Mouse (Mus musculus) limb, embryonic 14.5 days (tissue): ENCODE data around the gene Poglut1. TPM values are rescaled to one million over a fixed set of nuclear protein-coding genes. Genes with fewer than 3 reads are reported as not detected.
A peak's percentile ranks its signal among the peaks of the same experiment; 100 is the strongest.

Experiments
- ATAC-seq: fragments of 200-750 bp; cut with Nextera tagmentation; 2 replicates; pipeline ENCODE4 v1.8.0; 2017; ENCODE audit warnings: low read depth, moderate number of reproducible peaks, moderate TSS enrichment; ENCODE audit not compliant: low FRiP score
- DNase-seq: peaks from one replicate; pipeline ENCODE4 v3.0.0-alpha.2; 2015; ENCODE audit warnings: low spot score
- H3K27ac ChIP-seq: fragments of 300-500 bp; sonication (generic); replicated peaks from 2 replicates; pipeline ENCODE4 v1.5.1; 2014; ENCODE audit warnings: low read depth, mild to moderate bottlenecking, low read length, moderate library complexity, mixed read lengths
- H3K27me3 ChIP-seq: fragments of 300-500 bp; sonication (generic); 2 replicates; pipeline ENCODE4 v1.6.1; 2014; ENCODE audit warnings: low read length, mixed read lengths; ENCODE audit not compliant: control insufficient read depth, insufficient read depth
- H3K36me3 ChIP-seq: fragments of 300-500 bp; sonication (generic); 2 replicates; pipeline ENCODE4 v1.6.1; 2014; ENCODE audit warnings: mild to moderate bottlenecking, low read length, moderate library complexity, mixed read lengths; ENCODE audit not compliant: control insufficient read depth, insufficient read depth
- H3K4me1 ChIP-seq: fragments of 300-500 bp; sonication (generic); 2 replicates; pipeline ENCODE4 v1.6.1; 2014; ENCODE audit warnings: antibody characterized with exemption, low read length, mixed read lengths; ENCODE audit not compliant: control insufficient read depth, insufficient read depth
- H3K4me2 ChIP-seq: fragments of 300-500 bp; sonication (generic); replicated peaks from 2 replicates; pipeline ENCODE4 v1.6.1; 2014; ENCODE audit warnings: low read depth, mild to moderate bottlenecking, low read length, moderate library complexity; ENCODE audit not compliant: severe bottlenecking
- H3K4me3 ChIP-seq: fragments of 300-500 bp; sonication (generic); replicated peaks from 2 replicates; pipeline ENCODE4 v1.5.1; 2014; ENCODE audit warnings: low read length
- H3K9ac ChIP-seq: fragments of 300-500 bp; sonication (generic); 2 replicates; pipeline ENCODE4 v1.6.1; 2014; ENCODE audit warnings: mild to moderate bottlenecking, low read depth, low read length, moderate library complexity; ENCODE audit not compliant: severe bottlenecking
- H3K9me3 ChIP-seq: fragments of 300-500 bp; sonication (generic); 2 replicates; pipeline ENCODE4 v1.6.1; 2016; ENCODE audit warnings: low read length; ENCODE audit not compliant: control insufficient read depth
- POLR2A ChIP-seq: fragments of 200-500 bp; IDR thresholded peaks from 2 replicates; pipeline ENCODE4 v1.8.0; 2012; ENCODE audit warnings: inconsistent platforms, mild to moderate bottlenecking, moderate library complexity, borderline replicate concordance; ENCODE audit not compliant: insufficient read depth, insufficient read length; ENCODE audit errors: extremely low read depth
- WGBS: fragments of 180-500 bp; shearing (Covaris S2); extraction: QIAGEN DNeasy Blood & Tissue Kit; methylation state at CpG from one replicate; pipeline ENCODE4 v1.1.7; 2014; 5-methylcytosine and 5-hydroxymethylcytosine counted together
- polyA plus RNA-seq, 2 experiments: library from polyadenylated mRNA; depleted of rRNA in 1 of 2; stranded (reverse) in 1 of 2; unstranded in 1 of 2; fragments of >200 nt; fragmentation: Nextera tagmentation in 1 of 2; extraction: Ambion mirVana in 1 of 2; gene quantifications; 2 replicates each; pipeline versions ENCODE4 v1.2.1 to v1.2.3; 2012 to 2014

Poglut1 gene
- polyA plus RNA-seq, 2 experiments: 59.0 to 59.3 TPM

DNA sequence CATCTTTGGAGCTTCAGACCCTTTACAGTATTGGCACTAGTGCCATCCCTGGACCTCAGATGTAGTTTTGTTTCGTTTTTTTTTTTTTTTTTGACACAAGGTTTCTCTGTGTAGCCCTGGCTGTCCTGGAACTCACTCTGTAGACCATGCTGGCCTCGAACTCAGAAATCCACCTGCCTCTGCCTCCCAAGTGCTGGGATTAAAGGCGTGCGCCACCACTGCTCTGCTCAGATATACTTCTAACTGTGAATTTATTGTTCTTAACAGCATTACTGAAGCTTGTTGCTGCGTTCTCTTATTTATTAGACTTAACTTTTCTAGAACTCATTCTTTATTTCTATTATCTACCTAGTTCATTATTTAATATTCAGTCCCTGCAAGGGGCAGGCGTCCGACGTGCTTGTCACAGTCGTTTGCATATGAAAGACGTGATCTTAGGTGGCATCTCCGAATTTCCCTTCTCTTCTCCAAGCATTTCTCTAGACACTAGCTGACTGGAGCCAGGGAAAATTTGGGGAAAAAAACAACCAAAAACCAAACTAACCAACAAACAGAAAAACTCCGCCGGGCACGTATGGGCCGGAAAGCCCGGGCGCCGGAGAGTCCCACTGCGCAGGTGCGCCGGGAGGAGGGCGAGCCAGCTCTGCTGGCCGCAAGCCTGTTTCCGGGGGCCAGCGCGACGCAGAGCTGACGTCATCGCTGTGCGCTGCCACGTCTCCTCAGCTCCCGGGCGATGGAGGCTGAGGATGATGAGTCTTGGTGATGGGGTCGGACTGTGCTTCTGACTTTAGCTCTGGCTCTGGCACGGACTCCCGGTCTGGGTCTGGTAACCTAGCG lies 12.3 kb upstream of the Poglut1 start:
- Histone ChIP-seq H3K27me3 (no peaks in the 10 kb centered on the region), H3K9ac (peak overlapping the region; percentile 94), H3K4me3 (peak overlapping the region; percentile 77), H3K27ac (peak overlapping the region; percentile 90), H3K4me1 (peaks cover 6% of the 10 kb centered on the region; the same call in 1 of the 2 replicates), H3K9me3 (no peaks in the 10 kb centered on the region), H3K36me3 (peaks cover 23% of the 10 kb centered on the region), H3K4me2 (peak overlapping the region; percentile 55)
- peak; percentile 95; the same call in 1 of the 2 replicates for TF ChIP-seq POLR2A
- 7% methylated on average over 37 of the region's 37 CpGs for WGBS
- peak; percentile 97 for ATAC-seq
- peak; percentile 96 for DNase-seq

DNA sequence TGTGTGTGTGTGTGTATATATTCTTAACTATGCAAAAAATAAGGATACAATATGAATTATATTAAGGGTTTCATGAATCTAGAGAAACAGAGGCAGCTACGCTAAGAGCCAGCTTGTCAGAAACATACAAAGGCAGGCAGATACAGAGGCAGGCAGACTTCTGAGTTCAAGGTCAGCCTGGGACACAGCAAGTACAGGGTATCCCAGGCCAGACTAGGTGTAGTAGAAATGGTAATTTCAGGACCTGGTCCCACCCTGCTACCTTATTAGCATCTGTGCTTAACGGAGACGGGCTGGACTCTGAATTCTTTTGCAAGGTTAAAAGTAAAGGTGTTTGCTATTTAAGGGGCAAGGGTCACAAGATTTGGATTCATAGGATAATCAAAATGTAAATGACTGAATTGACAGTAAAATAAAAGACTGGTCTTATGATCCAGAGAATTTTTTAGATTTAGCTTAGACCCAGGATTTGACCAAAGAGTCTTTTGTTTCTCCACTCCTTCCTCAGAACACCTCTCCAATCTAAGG lies 8.2 kb upstream of the Poglut1 start, which contains the start of gene Tmem39a:
Gene Tmem39a, plus strand, starts transcription at position 478 of the 528 bp plus-strand sequence.
- WGBS: 90% methylated on average over 3 of the region's 3 CpGs
- Histone ChIP-seq H3K9me3 (no peaks in the 10 kb centered on the region), H3K4me2 (no peak within 1 kb of the TSS), H3K9ac (no peak within 1 kb of the TSS), H3K36me3 (no peaks in the 10 kb centered on the region), H3K27ac (no peak within 1 kb of the TSS), H3K4me1 (no peaks in the 10 kb centered on the region), H3K4me3 (no peak within 1 kb of the TSS), H3K27me3 (no peaks in the 10 kb centered on the region)
- ATAC-seq (no peak), DNase-seq (no peak)
- TF ChIP-seq POLR2A: no peak

DNA sequence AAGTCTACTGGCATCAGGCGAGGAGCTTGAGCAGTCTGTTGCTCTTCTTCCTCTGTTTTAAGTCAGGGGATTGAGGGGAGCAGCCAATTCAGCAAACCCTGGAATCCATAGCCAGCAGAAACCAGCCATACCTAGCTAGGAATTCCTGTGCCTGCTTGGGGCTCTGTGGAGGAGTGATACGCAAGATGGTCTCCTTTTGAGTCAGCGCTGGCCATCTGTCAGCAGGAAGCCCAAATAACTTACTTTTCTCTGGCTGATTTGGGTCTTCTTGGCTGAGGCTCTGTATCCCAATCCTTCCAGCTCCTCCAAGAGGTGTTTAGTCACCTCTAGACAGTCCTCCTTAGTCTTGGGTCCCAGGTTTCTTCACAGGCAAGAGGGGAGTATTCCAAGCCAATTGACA lies 5.9 kb upstream of the Poglut1 start:
- Histone ChIP-seq H3K36me3 (no peaks in the 10 kb centered on the region), H3K4me2 (no peak overlapping the region), H3K27ac (no peak overlapping the region), H3K4me3 (no peak overlapping the region), H3K9ac (no peak overlapping the region), H3K9me3 (no peaks in the 10 kb centered on the region), H3K27me3 (no peaks in the 10 kb centered on the region), H3K4me1 (no peaks in the 10 kb centered on the region)
- ATAC-seq: no peak
- 82% methylated on average over 3 of the region's 3 CpGs for WGBS
- no peak for DNase-seq
- TF ChIP-seq POLR2A: no peak

DNA sequence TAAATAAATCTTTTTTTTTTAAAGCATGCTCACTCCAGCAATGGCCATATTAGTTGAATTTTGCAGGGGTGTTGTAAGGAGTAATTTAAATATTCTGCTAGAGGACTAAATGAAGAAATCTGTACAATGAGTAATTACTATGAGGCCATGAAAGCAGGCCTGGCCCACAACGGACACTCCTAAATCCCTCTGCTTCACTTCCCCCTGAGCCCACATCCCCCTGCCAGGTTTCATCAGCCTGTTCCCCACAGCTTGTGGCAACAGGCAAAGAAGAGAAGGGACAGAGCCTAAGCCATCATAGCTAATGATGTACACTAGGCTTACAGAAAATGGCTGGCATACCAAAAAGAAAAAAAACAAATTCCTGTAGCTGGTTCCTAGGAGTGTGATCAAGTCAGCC lies 2.1 kb downstream of the Poglut1 start:
- no peak for ATAC-seq
- TF ChIP-seq POLR2A: no peak

DNA sequence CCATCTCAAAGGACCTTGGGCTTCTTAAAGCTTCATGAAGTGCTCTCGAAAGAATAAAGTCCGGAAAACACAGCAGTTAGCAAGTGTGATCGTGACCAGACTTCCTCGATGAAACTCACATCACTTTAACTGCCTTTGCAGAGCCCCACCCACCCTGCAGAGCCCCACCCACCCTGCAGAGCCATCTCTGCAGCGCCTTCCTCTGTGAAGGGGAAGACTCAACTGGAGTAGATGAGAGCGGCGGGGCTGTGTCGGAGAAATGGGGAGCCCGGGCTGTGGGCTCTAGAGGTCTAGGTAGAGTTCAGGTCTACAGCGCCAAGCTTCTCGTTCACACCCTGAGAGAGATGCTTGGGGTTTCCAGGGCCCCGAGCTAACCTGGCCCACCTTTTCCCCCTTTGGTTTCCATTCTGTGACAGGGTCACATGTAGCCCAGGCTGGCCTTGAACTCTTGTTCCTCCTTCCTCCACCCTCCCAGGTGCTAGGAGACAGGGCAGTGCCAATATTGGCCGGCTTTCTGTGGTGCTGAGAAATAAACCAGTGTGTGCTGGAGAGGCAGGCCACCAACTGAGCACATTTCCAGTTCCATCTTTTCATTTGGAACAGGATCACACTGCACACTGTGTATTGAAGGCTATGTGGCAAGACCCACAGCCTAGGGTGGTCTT lies 11.2 kb downstream of the Poglut1 start:
- no peak overlapping the region for H3K4me2 ChIP-seq
- H3K27ac ChIP-seq: no peak overlapping the region
- WGBS: 92% methylated on average over 12 of the region's 13 CpGs
- peaks cover 66% of the 10 kb centered on the region for H3K36me3 ChIP-seq
- no peaks in the 10 kb centered on the region for H3K27me3 ChIP-seq
- DNase-seq (no peak), ATAC-seq (no peak)
- no peaks in the 10 kb centered on the region for H3K9me3 ChIP-seq
- no peak for TF ChIP-seq POLR2A
- no peak overlapping the region for H3K9ac ChIP-seq
- H3K4me3 ChIP-seq: no peak overlapping the region
- no peaks in the 10 kb centered on the region for H3K4me1 ChIP-seq

More for the DNA sequence above, 2.1 kb downstream of the Poglut1 start:
- H3K4me2 ChIP-seq: no peak overlapping the region
- no peak overlapping the region for H3K27ac ChIP-seq
- WGBS: 83% methylated on average over 1 of the region's 1 CpGs
- H3K4me1 ChIP-seq: peaks cover 11% of the 10 kb centered on the region
- no peak overlapping the region for H3K4me3 ChIP-seq
- peaks cover 30% of the 10 kb centered on the region for H3K36me3 ChIP-seq
- no peaks in the 10 kb centered on the region for H3K9me3 ChIP-seq
- H3K9ac ChIP-seq: no peak overlapping the region
- no peak for DNase-seq
- H3K27me3 ChIP-seq: no peaks in the 10 kb centered on the region
